Mouse (Mus musculus) MEL (cell line): ENCODE results near the gene Serinc3. TPM values are rescaled to one million over a fixed set of nuclear protein-coding genes. Genes with fewer than 3 reads are reported as not detected.
A peak's percentile ranks its signal among the peaks of the same experiment; 100 is the strongest.

Source experiments
- DNase-seq: peaks from one replicate; pipeline ENCODE4 v3.0.0; 2011; ENCODE audit warnings: low read depth, low spot score
- H3K27ac ChIP-seq: 2 replicates; pipeline ENCODE4 v1.5.1; 2012; ENCODE audit warnings: low read depth, mild to moderate bottlenecking, control low read depth, low read length, moderate library complexity; ENCODE audit not compliant: control insufficient read depth
- H3K27me3 ChIP-seq, 2 experiments: fragments of 150-350 bp in 1 of 2; sonication (generic) in 1 of 2; 2 replicates each; pipeline ENCODE4 v1.6.1; 2012; ENCODE audit warnings: low read length in 2 of 2, mild to moderate bottlenecking in 2 of 2, improper control_type of control experiment in 1 of 2, moderate library complexity in 1 of 2; ENCODE audit not compliant: insufficient read depth in 2 of 2, control insufficient read depth in 1 of 2
- H3K36me3 ChIP-seq, 2 experiments: 2 replicates each; pipeline ENCODE4 v1.6.1; 2012 to 2014; ENCODE audit warnings: low read length in 2 of 2, improper control_type of control experiment in 1 of 2, inconsistent platforms in 1 of 2, mild to moderate bottlenecking in 1 of 2; ENCODE audit not compliant: insufficient read depth in 2 of 2, control insufficient read depth in 1 of 2
- H3K4me1 ChIP-seq, 2 experiments: fragments of 150-350 bp in 1 of 2; sonication (generic) in 1 of 2; 2 replicates each; pipeline ENCODE4 v1.6.1; 2012; ENCODE audit warnings: low read length in 2 of 2, improper control_type of control experiment in 1 of 2, mild to moderate bottlenecking in 1 of 2; ENCODE audit not compliant: insufficient read depth in 2 of 2, control insufficient read depth in 1 of 2
- H3K4me3 ChIP-seq, 2 experiments: fragments of 150-350 bp in 1 of 2; sonication (generic) in 1 of 2; 2 replicates each; pipeline ENCODE4 v1.5.1; 2012; ENCODE audit warnings: low read depth in 2 of 2, low read length in 2 of 2, mild to moderate bottlenecking in 2 of 2, moderate library complexity in 2 of 2, control low read depth in 1 of 2, improper control_type of control experiment in 1 of 2; ENCODE audit not compliant: control insufficient read depth in 1 of 2, insufficient read depth in 1 of 2
- H3K79me2 ChIP-seq: 2 replicates; pipeline ENCODE4 v1.6.1; 2012; ENCODE audit warnings: mild to moderate bottlenecking, low read length, moderate library complexity; ENCODE audit not compliant: control insufficient read depth, poor library complexity, insufficient read depth
- H3K9ac ChIP-seq: 2 replicates; pipeline ENCODE4 v1.6.1; 2012; ENCODE audit warnings: low read depth, mild to moderate bottlenecking, control low read depth, low read length, moderate library complexity; ENCODE audit not compliant: control insufficient read depth, poor library complexity, severe bottlenecking
- H3K9me3 ChIP-seq: fragments of 150-350 bp; sonication (generic); replicated peaks from 2 replicates; pipeline ENCODE4 v1.6.1; 2012; ENCODE audit warnings: mild to moderate bottlenecking, low read length, improper control_type of control experiment, moderate library complexity; ENCODE audit not compliant: insufficient read depth
- CTCF ChIP-seq, 3 experiments: IDR thresholded peaks in 2 of 3; conservative IDR thresholded peaks in 1 of 3; 2 replicates each; pipeline ENCODE4 v1.5.1; 2011 to 2012; ENCODE audit warnings: low read length in 3 of 3, low read depth in 2 of 3, mild to moderate bottlenecking in 2 of 3, improper control_type of control experiment in 1 of 3, inconsistent platforms in 1 of 3, mixed read lengths in 1 of 3, moderate library complexity in 1 of 3; ENCODE audit not compliant: control insufficient read depth in 1 of 3, insufficient read depth in 1 of 3, poor library complexity in 1 of 3, severe bottlenecking in 1 of 3
- E2F4 ChIP-seq: IDR thresholded peaks from 2 replicates; pipeline ENCODE4 v1.6.1; 2011; ENCODE audit warnings: low read depth, low read length, improper control_type of control experiment, borderline replicate concordance
- ETS1 ChIP-seq: IDR thresholded peaks from 2 replicates; pipeline ENCODE4 v1.6.1; 2012; ENCODE audit warnings: low read depth, mild to moderate bottlenecking, inconsistent platforms, low read length, improper control_type of control experiment, moderate library complexity
- HCFC1 ChIP-seq: IDR thresholded peaks from 2 replicates; pipeline ENCODE4 v1.6.1; 2012; ENCODE audit warnings: low read depth, mild to moderate bottlenecking, inconsistent platforms, low read length, improper control_type of control experiment, moderate library complexity
- KAT2A ChIP-seq: conservative IDR thresholded peaks from 2 replicates; pipeline ENCODE4 v1.6.1; 2012; ENCODE audit warnings: low read depth, low read length, improper control_type of control experiment, inconsistent platforms
- MAFK ChIP-seq: IDR thresholded peaks from 2 replicates; pipeline ENCODE4 v1.6.1; 2011; ENCODE audit warnings: low read depth, mild to moderate bottlenecking, low read length, improper control_type of control experiment, borderline replicate concordance
- MAZ ChIP-seq: IDR thresholded peaks from 2 replicates; pipeline ENCODE4 v1.6.1; 2012; ENCODE audit warnings: low read depth, mild to moderate bottlenecking, inconsistent platforms, low read length, improper control_type of control experiment
- MXI1 ChIP-seq: IDR thresholded peaks from 2 replicates; pipeline ENCODE4 v1.6.1; 2011; ENCODE audit warnings: mild to moderate bottlenecking, low read depth, low read length, improper control_type of control experiment
- MYB ChIP-seq: IDR thresholded peaks from 2 replicates; pipeline ENCODE4 v1.6.1; 2011; ENCODE audit warnings: mild to moderate bottlenecking, low read depth, low read length, improper control_type of control experiment
- MYC ChIP-seq: IDR thresholded peaks from 2 replicates; pipeline ENCODE4 v1.6.1; 2011; ENCODE audit warnings: low read depth, mild to moderate bottlenecking, low read length, improper control_type of control experiment, moderate library complexity
- NRF1 ChIP-seq: IDR thresholded peaks from 2 replicates; pipeline ENCODE4 v1.6.1; 2014; ENCODE audit warnings: low read depth, mild to moderate bottlenecking, inconsistent platforms, low read length, improper control_type of control experiment, moderate library complexity; ENCODE audit not compliant: poor library complexity, insufficient read depth, severe bottlenecking
- POLR2A ChIP-seq, 2 experiments: IDR thresholded peaks; 2 replicates each; pipeline ENCODE4 v1.6.1; 2011 to 2012; ENCODE audit warnings: low read length in 2 of 2, mild to moderate bottlenecking in 2 of 2, control low read depth in 1 of 2, improper control_type of control experiment in 1 of 2, low read depth in 1 of 2, moderate library complexity in 1 of 2; ENCODE audit not compliant: control insufficient read depth in 1 of 2, insufficient read depth in 1 of 2, poor library complexity in 1 of 2
- POLR2AphosphoS5 ChIP-seq: IDR thresholded peaks from 2 replicates; pipeline ENCODE4 v1.6.1; 2012; ENCODE audit warnings: low read depth, borderline replicate concordance, mild to moderate bottlenecking, inconsistent platforms, low read length, moderate library complexity, mixed read lengths
- RAD21 ChIP-seq: IDR thresholded peaks from 2 replicates; pipeline ENCODE4 v1.6.1; 2011; ENCODE audit warnings: mild to moderate bottlenecking, low read depth, low read length, improper control_type of control experiment
- SMC3 ChIP-seq: IDR thresholded peaks from 2 replicates; pipeline ENCODE4 v1.6.1; 2011; ENCODE audit warnings: low read depth, low read length, improper control_type of control experiment
- ZKSCAN1 ChIP-seq: IDR thresholded peaks from 2 replicates; pipeline ENCODE4 v1.6.1; 2012; ENCODE audit warnings: low read depth, mild to moderate bottlenecking, inconsistent platforms, low read length, improper control_type of control experiment, moderate library complexity
- polyA plus RNA-seq, 2 experiments: library from polyadenylated mRNA; stranded (reverse) in 1 of 2; unstranded in 1 of 2; fragments of >175 nt in 1 of 2; fragments of >200 nt in 1 of 2; gene quantifications; 2 replicates each; pipeline versions ENCODE4 v1.2.1 to v1.2.4; 2012; ENCODE audit warnings: low replicate concordance in 2 of 2, low read depth in 1 of 2; ENCODE audit not compliant: insufficient read length in 2 of 2, insufficient read depth in 1 of 2, missing spikeins in 1 of 2
- total RNA-seq: library from RNA; depleted of rRNA; stranded (reverse); fragments of 300-350 nt; gene quantifications from 2 replicates; pipeline ENCODE4 v1.2.3, GENCODE M21; 2012

Gene Serinc3
- total and polyA plus RNA-seq, 3 experiments: 348 to 650 (median 637) TPM

- peak; percentile 75; the same call in 1 of the 2 replicates for TF ChIP-seq MYC
- peak; percentile 71 for TF ChIP-seq SMC3
- peak; percentile 80 for TF ChIP-seq HCFC1
- TF ChIP-seq RAD21: peak; percentile 54
- TF ChIP-seq MAZ: peak; percentile 70; the same call in 1 of the 2 replicates
- peak; percentile 13 to 75 (median 67); a peak in 4 of 6 replicates for TF ChIP-seq CTCF (IDR thresholded peaks at IDR 0.05 in 2 of 3, conservative IDR thresholded peaks at IDR 0.05 in 1 of 3; ENCODE audit: control insufficient read depth in 1 of 3, insufficient read depth in 1 of 3, low read depth in 2 of 3, low read length in 3 of 3, poor library complexity in 1 of 3, severe bottlenecking in 1 of 3)
- TF ChIP-seq MYB: no peak
- no peak for TF ChIP-seq E2F4
- TF ChIP-seq MXI1: peak; percentile 85
- peak; percentile 77 for TF ChIP-seq NRF1
- TF ChIP-seq POLR2A (IDR thresholded peaks at IDR 0.05; ENCODE audit: control insufficient read depth in 1 of 2, insufficient read depth in 1 of 2, low read depth in 1 of 2, low read length in 2 of 2, poor library complexity in 1 of 2): peak; percentile 91 to 99
- no peak for TF ChIP-seq POLR2AphosphoS5
- 0 out of 2 replicates have a peak, but pooled peaks have one; percentile 18 for TF ChIP-seq MAFK
- no peak for TF ChIP-seq ZKSCAN1
Observed at GRCm38 (mm10) chr2:163602101-163602971, 42.6 kb downstream of the Serinc3 start, which contains the start of gene Ttpal (continued).

GRCm38 (mm10) chr2:163601712-163602100 is 43.2 kb downstream of the Serinc3 start:
- Histone ChIP-seq H3K9me3 (no peaks in the 10 kb centered on the region), H3K79me2 (peaks cover 23% of the 10 kb centered on the region), H3K9ac (peak overlapping the region; percentile 53), H3K4me1 (peaks cover 8 to 14% of the 10 kb centered on the region in 2 experiments), H3K36me3 (peaks cover 0 to 19% of the 10 kb centered on the region in 2 experiments; a peak in 2 of 4 replicates), H3K27ac (peak overlapping the region; percentile 37), H3K27me3 (no peaks in the 10 kb centered on the region), H3K4me3 (peak overlapping the region; percentile 43 to 45)
- DNase-seq: no peak
- TF ChIP-seq ETS1 (peak; percentile 77), KAT2A (no peak), CTCF (IDR thresholded peaks at IDR 0.05 in 2 of 3, conservative IDR thresholded peaks at IDR 0.05 in 1 of 3; ENCODE audit: control insufficient read depth in 1 of 3, insufficient read depth in 1 of 3, low read depth in 2 of 3, low read length in 3 of 3, poor library complexity in 1 of 3, severe bottlenecking in 1 of 3) (no peak)
